Mouse (Mus musculus) naive thymus-derived CD4-positive, alpha-beta T cell, adult 2 months (primary cell): ENCODE data around the gene Tnfaip3.

Source experiments
- DNase-seq: peaks from one replicate; pipeline ENCODE4 v3.0.0-alpha.2; 2011; ENCODE audit warnings: low read depth

Gene Tnfaip3

DNA sequence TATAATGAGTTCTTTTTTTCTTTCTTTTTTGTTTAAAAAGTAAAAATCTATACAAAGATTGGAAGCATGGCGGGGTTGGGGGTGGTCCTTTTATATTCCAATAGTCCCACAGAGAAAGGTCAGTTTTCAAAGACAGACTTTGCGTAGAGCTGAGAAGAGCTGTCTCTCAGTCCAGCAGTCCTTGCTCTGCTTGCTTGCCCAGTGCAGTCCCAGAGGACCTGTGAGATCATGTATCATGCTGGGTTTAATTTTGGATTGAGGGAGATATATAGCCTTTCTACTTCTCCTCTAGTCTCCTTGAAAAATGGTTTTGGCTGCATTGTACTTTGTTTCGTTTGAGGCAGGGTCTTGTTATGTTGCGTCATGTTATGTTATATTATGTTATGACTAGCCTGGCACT lies 49.9 kb downstream of the Tnfaip3 start:
- no peak for DNase-seq

- DNase-seq = peak; percentile 63
Observed at GRCm38 (mm10) chr10:18964856-18965255, 50.6 kb downstream of the Tnfaip3 start.

GRCm38 (mm10) chr10:18959777-18960492 lies 55.5 kb downstream of the Tnfaip3 start:
- no peak for DNase-seq

- peak; percentile 69 for DNase-seq
Observed at GRCm38 (mm10) chr10:18953706-18954071, 61.8 kb downstream of the Tnfaip3 start.

- no peak for DNase-seq
Observed at GRCm38 (mm10) chr10:18953011-18953705, 62.3 kb downstream of the Tnfaip3 start.
